Mouse (Mus musculus) cerebellum, adult 18-20 months (tissue): Measurements from ENCODE around the gene 9130213A22Rik.

ENCODE experiments used
- DNase-seq, 2 experiments: peaks; one replicate each; pipeline ENCODE4 v3.0.0; 2021

Gene 9130213A22Rik

DNA sequence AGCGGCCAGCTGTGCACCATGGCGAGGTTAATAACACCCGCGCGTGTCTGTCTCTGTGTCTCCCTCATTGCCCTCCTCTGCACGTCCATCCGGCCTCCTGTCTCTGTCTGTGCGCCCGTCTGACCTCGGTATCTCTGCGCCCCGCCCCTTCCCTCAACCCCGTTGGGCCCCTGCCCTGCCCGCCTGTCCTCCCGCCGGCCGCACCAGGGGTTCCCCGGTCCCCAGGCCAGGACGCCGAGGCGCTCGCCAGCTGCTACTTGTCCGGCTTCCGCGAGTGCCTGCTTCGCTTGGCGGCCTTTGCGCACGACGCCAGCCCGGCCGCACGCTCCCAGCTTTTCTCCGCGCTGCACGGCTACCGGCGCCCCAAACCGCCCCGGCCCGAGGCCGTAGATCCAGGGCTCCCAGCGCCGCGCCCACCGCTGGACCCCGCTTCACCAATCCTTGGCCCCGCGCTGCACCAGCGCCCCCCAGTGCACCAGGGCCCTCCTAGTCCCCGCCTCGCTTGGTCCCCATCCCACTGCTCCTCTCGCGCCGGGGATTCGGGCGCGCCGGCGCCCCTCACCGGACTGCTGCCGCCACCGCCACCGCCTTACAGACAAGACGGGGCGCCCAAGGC, at the start of gene 9130213A22Rik:
Gene 9130213A22Rik (minus strand): TSS at position 254 of the 616 bp plus-strand sequence.
- peak; percentile 82 to 85 for DNase-seq

DNA sequence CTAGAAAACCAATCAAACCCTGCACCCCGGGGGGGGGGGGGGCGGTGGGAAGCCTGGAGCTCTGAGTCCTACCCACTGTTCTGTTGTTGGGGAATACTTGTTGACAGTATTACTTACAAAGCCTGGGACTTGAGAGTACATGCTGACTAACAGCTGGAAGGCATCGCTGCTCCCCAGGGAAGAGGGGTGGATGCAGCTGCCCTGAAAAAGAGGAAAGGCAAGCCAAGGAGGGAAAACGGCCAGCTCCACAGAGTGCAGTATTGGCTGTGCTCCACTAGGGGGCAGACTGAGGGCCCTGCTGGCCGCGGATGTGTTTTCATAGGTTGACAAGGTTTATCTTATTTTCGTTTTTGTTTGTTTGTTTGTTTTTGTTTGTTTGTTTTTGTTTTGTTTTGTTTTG, 49.2 kb upstream of the 9130213A22Rik start:
- DNase-seq, result peak; percentile 61 to 71

DNA sequence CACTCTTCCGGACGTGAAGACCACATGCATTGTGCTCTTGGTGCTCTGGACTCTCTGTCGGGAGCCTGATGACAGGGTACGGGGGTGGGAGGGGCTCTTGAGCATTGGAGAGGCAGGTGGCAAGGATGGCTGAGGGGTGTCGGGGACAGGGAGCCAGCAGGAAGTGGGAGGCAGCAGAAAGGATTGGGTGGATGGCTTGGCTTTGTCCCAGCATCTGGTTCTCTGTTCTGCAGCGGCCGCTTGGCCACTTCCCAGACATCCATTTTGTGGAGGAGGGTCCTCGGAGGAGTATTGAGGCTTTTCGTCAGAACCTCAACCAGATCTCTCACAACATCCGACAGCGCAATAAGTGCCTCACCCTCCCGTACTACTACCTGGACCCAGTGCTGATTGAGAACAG, 46.9 kb upstream of the 9130213A22Rik start:
- DNase-seq, result no peak

DNA sequence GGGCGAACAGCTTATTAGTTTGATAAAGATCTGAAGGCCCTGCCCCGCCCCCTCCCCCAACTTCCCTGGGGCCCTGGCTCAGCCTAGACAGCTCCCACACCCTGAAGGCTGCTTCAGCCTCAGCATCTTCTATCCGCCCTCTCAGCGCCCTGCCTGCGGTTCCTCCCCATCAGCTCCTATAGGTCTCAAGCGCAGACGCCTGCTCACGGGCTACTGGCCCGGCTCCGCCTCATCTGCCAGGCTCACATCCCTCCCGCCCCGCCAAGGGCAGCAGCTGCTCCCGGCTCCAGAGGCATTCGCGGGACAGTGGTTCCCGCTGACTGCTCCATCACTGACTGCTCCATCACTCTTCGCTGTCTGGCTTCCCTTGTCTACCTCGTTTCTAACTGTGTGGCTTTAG, 34.4 kb upstream of the 9130213A22Rik start, which contains the start of gene Alox12b:
Gene Alox12b (plus strand): TSS at position 190 of the 400 bp plus-strand sequence.
- DNase-seq, result no peak

DNA sequence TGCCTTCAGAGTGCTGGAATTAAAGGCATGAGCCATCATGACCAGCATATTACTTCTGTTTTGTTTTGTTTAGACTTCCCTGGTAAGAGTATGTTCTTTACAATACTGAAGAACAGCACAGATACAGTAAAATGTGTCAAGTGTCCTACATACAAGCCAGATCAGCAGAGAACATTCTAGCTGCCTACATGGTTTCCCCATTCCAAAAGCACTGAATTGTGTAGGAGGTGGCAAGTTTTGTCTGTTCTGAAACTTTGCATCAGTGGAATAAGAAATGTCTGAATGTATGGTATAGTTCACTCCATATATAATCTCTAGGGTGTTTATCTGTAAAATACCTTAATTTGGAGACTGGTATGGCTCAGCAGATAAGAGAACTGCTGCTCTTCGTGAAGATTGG, 33.0 kb upstream of the 9130213A22Rik start:
- no peak for DNase-seq

DNA sequence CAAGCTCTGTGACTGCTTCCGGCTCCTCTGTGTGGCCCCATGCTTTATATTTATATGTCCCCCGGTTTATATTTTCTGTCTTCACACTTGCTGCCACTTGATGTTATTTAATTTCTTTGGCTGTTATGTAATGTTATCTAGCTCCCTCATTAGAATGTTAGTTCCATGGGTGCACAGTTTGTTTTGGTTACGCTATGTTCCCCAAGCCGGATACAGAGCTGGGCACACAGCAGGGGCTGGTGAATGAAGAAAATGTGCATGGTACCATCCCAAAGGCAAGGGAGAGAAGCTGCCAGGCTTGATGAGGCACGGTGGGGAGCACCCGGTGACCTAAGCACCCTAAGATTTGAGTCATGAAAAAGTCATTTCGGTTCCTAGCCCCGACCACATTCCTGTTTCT, 31.4 kb upstream of the 9130213A22Rik start:
- no peak for DNase-seq

DNA sequence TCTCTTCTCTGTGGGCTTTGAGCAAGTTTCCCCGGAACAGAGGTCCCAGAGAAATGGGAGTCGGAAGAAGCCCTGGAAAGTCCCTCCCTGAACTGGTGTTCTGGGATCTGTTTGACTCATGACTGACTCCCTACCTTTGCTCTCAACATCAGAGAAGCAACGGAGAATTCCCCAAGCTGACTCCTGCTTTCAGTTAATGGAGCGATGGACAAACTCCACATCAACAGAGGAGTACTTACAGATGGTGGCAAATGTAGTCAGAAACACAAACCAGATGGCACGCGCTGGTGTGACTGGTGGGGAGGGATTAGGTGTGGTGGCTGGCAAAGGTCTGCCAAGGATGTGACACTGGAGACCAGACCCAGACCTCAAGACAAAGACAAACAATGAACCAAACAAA, 28.6 kb upstream of the 9130213A22Rik start:
- DNase-seq, result no peak

DNA sequence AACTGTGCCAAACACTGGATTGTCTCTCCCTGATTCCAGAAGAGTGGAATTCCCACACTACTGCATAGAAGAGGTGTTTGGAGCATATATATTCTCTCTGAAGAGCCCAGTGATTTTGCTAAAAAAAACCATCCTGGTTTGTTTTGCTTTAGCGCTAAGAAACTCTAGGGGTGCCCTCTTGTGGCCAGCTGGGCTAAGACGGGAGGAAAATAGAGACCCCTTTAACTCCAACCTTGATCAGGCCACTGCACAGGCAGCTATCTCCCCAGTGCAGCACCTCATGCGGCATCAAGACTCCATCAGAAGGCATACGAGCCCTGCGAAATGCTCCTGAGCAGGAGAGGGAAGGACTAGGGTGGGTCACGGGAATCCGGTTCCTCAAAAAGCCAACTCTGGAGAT, 28.1 kb upstream of the 9130213A22Rik start:
- peak; percentile 80 to 84 for DNase-seq

DNA sequence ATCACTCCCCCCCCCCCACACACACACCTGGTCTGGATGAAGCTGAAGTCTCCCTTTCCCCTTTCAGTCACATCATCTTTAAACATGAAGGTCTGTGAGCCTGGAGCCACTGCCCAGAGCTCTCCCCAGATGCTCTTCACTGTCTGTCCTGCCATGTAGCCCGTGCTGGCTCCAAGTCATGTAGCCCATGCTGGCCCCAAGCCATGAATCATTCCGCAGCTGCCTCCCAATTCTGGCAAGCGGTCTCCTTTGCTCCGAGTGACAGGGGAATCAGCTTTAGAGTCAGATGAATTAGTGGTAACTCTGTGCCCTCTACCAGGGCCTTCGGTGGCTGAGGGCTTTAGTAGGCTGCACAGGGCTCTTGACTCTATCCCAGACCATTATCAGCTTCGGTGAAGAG, 27.3 kb upstream of the 9130213A22Rik start:
- DNase-seq, result no peak

DNA sequence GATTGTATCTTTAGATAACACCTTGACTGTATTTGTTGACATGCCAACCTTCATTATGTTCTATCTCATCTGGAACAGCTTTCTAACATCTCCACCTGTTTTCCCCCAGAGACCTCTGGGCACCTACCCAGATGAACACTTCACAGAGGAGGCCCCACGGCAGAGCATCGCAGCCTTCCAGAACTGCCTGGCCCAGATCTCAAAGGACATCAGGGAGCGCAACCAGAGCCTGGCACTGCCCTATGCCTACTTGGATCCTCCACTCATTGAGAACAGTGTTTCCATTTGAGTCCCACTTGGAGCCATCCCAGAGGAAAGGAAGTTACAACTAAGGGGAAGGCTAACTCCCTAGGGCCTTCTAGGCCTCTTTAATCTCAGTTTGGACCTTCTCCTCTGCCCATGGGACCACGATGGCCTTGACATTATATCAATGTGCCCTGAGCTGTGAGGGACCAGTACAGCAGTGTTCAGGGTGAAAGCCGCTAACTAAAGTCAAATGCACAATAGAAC, 26.1 kb upstream of the 9130213A22Rik start:
- no peak for DNase-seq

DNA sequence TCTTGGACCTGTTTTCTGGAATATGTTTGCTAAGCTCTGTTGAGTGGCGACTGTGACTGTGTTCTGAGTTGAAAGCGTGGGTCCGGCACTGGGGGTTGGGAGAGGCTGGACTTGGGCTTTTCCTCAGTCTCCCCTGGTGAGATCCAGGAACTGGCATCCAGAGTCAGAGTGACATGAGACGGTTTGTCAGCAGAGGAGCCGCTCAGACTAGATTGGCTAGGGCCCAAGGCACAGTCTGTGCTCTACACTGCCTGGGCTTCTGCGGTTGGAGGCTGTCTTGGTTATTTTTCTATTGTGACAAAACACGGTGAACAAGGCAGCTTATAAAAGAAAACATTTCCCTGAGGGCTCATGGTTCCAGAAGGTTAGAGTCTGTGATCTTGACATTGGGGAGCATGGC, 25.2 kb upstream of the 9130213A22Rik start:
- no peak for DNase-seq

DNA sequence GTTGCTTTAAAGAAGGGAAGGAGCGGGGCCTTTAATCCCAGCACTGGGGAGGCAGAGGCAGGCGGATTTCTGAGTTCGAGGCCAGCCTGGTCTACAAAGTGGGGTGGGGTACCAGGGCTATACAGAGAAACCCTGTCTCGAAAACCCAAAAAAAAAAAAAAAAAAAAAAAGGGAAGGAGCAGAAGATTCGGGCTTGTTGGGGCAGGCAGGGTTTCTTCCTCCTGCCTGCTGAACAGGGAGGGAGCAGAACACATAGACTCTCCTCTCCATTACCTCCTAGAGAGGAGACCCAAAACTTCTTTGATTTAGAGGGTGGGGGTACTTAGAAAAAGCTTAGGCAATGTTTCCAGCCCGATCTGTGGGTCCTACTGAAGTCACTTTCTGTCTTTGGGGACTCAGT, 13.0 kb upstream of the 9130213A22Rik start:
- DNase-seq, result no peak

DNA sequence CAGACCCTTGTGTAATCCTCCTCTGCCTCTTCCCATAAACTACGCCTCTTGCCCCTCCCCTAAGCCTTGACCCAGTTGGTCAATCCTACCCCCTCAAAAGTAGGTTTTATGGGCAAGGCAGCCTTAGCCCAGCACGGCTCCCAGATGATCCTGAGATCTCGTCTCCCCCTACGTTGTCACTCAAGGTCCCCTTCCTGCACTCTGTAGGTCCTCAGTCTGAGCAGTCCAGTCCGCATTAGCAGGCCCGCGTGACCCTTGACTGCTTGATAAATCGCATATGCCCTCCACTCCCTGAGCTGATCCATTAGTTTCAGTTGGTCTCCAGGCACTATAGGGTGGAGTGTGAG, 12.2 kb upstream of the 9130213A22Rik start:
- DNase-seq, result no peak

DNA sequence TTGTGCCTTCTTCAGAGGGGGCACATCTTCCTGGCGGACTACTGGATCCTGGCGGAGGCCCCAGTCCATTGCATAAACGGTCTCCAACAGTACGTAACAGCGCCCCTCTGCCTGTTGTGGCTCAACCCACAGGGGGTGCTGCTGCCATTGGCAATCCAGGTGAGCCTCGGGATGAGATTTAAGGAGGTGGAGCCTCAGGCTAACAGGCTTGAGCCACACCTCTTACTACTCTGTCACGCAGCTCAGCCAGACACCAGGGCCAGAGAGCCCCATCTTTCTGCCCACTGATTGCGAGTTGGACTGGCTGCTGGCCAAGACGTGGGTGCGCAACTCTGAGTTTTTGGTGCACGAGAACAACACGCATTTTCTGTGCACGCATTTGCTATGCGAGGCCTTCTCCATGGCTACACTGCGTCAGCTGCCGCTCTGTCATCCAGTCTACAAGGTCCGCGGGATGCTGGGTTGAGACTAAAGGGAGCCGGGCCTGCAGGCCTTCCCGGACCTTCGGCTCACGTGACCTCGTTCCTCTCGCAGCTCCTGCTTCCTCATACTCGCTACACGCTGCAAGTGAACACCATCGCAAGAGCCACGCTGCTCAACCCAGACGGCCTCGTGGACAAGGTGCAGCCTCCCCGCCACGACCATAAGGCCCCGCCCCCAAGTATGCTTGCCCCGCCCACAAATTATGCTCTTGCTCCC, 11.7 kb upstream of the 9130213A22Rik start:
- peak; percentile 69 to 78 for DNase-seq

DNA sequence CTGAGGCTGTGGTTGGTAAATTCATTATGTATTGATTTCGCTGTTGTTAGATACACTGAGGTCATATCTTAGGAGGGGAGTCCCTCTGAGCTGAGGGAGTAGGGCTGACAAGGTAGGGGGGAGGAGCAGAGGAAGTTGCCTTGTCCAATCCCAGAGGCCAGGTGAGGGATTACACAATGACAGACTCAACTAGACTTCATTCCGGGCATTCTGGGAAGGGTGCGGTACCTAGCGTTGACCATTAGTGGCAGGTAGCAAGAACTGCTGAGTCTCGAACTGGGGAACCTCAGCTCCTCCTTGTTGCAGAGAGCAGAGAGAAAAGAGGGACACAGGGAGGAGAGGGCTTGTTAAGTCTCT, 11.2 kb upstream of the 9130213A22Rik start:
- no peak for DNase-seq

DNA sequence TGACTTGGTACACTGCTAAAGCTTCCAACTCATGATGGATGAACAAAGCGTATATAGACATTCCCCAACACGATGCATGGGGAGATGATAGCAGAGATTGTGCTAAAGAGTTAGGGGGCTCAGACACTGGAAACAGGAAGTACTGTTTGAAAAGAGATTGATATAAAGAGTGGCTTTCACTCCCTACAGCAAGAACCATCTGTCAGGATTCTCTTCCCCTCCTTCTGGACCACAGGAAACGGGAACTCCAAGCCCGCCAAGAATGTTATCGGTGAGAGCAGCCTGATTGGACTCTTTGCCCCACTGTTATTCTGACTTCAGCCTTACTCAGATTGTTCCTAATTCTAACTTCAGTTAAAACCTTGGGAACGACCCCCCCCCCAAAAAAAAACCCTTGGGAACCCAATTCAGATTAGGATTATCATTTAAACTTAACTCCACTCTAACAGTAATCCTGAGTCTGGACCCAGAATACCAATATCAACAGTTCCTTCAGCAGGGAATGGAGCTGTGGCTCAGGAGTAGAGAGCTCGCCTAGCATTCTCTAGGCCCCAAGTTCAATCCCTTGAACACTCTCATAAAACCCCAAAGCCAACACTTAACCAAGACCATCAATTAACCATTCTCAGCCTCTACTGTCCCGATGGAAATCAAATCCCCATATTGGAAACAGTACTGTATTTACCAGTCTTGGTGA, 6.2 kb upstream of the 9130213A22Rik start:
- no peak for DNase-seq

DNA sequence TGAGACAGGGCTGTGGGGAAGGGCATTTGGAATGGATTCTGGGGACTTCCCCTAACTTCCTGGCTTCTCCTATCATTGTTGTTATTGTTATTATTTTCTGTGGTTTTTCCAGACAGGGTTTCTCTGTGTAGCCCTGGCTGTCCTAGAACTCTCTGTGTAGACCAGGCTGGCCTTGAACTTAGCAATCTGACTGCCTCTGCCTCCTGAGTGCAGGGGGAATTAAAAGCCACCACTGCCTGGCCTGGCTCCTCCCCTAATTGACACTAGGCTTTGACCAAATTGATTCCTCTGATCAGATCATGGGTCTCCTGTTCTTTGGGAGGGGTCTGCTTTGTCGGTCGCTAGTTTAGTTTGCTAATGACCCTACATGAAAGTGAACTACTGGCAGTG, 4.3 kb upstream of the 9130213A22Rik start:
- DNase-seq, result no peak

DNA sequence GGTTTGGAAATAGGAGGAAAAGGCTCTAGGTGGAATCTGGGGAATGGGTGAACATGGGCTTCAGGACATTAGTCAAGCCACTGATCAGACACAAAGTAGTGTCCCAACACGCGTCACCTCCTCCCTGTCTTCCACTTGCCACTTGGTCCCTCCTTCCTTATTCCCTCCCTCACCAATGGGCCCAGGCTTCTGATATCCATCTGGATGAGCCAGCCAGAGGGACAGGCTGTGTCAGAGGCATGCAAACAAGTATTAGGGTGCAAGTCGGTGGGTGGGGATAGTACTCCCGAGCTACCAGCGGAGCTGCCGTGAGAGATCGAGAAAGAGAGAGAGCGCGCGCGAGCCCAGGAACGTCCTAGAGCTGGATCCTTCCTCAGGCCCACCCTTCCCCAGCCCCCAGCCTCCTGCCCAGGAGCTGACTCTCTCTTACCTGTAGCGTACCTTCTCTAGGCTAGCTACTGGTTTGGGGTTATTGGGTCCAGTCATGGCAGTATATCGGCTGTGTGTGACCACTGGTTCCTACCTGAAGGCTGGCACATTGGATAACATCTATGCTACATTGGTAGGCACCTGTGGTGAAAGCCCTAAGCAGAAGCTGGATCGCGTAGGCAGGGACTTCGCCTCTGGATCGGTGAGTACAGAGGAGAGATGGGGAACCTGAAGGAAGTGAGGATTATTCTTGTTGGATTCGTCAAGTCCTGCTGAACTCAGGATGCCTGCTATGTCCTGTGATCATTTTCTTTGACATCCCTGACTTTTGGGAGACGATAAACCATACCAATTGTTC, 3.7 kb upstream of the 9130213A22Rik start:
- peak; percentile 64 to 67 for DNase-seq

DNA sequence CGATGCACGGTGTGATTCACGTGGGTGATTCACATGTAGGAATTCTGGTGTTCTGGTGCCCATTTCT, 3.3 kb upstream of the 9130213A22Rik start, which contains the start of gene Aloxe3:
Gene Aloxe3 (plus strand): TSS at position 45 of the 67 bp plus-strand sequence.
- DNase-seq, result no peak

DNA sequence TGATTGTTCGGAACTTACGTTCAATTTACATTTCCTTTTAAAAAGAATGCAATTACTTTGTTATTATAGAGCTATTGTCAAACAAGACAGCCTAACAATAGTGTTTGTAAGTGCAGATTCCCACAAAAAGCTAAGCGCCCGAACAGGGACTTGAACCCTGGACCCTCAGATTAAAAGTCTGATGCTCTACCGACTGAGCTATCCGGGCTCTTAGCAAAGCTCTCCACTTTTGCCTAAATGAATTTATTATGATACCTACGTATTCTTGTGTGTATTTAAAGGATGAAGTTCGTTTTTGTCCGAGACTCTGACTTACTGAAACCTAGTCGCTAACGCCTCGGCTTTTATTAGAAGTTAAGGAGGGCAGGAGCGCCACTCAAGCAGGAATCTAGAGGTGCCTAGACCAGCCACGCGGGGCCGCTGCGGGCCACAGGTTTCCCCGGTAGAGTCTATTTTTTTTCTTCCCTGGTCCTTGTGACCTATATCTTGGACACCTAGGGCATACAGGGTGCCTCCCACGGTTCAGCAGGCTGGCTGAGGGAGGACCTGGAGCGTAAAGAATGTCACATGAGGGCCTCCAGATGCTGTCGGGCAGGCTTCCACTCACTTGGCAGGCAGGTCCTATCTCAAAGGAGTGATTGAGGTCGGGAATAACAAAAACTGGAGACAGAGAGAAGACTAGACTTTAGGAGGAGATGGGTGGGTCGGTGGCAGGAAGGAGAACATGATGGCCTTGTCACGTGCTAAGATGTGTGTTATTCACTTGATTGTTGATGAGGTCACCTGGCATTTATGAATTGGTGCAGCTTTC, 2.9 kb upstream of the 9130213A22Rik start:
- peak; percentile 86 to 87 for DNase-seq

DNA sequence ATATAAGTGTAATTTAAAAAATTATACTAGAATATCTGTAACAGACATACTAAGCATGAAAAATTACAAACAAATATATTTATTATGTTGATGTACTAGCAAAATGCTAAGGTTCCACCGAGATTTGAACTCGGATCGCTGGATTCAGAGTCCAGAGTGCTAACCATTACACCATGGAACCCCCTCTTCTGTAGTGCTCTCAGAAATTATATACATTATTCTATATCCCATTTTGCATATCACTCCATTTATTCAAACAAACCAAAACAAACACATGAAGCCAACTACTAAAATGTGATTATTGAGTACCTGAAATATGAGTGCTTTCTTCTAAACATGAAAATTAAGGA, 2.1 kb upstream of the 9130213A22Rik start:
- DNase-seq, result peak; percentile 61 to 75

DNA sequence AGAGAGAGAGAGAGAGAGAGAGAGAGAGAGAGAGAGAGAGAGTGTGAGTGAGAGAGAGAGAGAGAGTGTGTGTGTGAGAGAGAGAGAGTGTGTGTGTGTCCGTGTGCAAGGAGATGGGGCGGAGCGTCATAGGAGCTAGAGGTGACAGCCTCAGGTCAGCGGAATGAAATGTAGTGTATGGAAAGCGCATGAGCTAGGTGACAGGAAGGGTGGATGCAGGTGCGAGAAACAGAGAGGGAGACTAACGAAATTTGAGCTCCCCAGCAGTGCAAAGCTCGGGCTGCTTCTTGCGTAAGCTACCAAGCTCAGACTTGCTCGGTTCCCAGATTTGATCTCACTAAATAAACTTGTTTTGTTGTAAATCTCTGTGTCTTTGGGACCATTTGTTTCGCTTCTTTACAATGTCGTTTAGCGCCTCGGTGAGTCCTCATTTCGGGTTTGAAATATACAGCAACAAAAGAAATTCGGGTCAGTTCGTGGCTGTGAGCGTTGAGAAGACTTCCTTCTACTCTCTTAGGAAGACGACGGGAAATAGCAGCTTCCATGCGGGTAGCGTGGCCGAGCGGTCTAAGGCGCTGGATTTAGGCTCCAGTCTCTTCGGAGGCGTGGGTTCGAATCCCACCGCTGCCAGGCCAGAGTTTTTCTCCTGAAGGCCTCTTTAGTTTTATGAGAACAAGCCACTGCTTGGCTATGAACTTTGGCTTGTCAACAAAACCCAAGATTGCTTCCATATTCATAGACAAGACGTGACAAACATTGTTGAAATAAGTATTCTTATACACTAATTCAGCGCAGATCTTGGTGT, 1.5 kb upstream of the 9130213A22Rik start:
- DNase-seq, result peak; percentile 81 to 91
